Mouse (Mus musculus): ENCODE results near the gene Boc.

The Boc gene

DNA sequence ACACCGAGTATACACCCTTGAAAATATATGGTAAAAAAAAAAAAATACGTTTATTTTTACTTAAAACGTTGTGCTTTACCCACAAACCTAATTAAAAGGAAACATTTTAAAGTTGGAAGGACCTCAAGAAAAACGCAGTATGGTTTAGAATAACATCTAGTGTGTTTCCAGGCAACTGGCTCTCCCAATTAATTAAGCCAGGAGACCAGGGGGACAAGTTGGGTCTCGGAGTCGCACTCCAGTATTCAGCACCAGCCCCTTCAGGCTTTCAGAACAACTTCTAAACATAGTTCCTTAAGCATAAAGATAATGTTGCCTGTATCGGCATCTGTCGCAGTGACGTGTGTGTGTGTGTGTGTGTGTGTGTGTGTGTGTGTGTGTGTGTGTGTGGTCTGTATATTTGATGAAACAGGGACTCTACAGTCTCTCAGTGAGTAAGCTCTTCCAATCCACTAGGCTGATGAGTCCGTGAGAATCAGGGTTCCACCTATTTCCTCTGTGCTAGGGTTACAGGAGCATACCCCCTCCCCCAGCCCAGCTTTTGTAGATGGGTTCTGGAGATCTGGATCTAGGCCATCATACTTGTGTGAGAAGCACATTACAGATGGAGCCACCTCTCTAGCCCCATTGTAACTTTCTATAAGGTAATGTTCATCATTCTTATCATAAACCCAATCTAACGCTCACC, 31.3 kb downstream of the Boc start:
- DNase-seq (ENCODE audit: low read depth, low spot score): no peak

DNA sequence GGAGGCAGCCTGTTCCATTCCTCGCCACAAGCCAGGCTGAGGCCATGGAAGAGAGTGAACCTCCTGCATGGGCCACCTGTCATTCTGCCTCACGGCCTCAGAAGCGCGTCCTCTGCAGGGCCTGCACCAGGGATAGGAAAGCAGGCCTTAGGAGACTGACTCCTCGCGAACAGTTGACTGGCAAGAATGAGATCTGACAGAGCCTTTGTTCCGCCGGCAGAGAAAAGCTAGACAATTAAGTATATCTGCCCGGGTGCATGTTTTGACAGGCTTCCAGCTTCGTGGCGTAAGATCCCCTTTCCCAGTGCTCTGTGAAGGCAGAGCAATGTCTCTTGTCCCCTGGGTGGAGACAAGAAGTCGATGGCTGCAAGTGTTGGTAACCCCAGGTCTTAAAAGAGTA, 32.0 kb downstream of the Boc start:
- no peak for DNase-seq (ENCODE audit: low read depth, low spot score)

DNA sequence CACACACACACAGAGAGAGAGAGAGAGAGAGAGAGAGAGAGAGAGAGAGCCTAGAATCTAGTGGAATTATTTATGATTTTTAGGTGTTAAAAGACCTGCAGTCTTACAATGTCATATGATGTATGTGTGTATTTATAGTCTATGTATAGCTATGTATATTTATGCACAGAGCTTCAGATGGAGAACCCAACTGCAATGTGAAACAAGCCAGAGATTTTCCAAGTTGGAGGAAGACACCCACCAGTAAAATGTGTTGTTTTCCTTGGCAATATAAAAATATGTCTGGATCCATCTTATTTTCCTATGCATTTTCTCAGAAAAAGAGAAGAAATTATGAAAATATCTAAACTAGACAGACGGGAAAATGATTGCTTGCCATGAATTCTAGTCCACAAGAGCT, 32.7 kb downstream of the Boc start:
- no peak for DNase-seq (ENCODE audit: low read depth, low spot score)

DNA sequence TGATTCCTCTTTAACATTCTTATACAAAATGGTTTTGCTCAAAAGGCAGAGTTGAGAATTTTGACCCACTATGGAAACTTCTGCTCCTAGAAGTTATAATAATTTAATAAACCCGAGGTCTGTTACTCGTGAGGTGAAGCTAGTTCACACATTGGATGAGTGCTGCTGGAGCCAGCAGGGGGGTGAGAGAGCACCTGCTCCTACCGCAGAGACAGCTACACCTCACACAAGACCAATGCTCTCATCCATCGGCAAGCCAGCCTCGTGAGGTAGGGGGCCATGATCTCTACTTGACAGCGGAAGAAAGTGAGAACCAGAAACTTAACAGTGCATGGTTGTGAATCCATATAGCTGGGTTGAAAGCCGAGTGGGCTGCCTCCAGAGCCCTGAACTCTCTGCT, 35.1 kb downstream of the Boc start:
- DNase-seq (ENCODE audit: low read depth, low spot score): no peak

DNA sequence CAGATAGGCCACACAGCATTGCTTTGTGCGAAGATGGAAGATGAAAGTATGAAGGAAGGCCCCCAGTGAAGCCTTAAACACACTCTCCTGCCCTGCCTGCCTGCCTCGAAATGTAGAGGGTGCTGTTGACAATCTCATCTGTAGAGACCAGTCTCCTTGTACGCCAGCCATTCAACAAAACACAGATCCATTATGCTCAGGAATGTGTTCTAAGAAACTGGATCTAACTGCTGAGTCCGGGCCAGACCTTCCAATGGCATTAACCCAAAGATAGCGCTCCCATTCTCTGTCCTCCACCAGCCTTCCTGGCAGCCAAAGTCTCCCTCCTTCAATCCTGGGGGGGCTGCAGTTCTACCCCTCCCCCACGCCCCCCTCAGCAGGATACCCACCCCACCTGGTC, 42.2 kb downstream of the Boc start:
- no peak for DNase-seq (ENCODE audit: low read depth, low spot score)

DNA sequence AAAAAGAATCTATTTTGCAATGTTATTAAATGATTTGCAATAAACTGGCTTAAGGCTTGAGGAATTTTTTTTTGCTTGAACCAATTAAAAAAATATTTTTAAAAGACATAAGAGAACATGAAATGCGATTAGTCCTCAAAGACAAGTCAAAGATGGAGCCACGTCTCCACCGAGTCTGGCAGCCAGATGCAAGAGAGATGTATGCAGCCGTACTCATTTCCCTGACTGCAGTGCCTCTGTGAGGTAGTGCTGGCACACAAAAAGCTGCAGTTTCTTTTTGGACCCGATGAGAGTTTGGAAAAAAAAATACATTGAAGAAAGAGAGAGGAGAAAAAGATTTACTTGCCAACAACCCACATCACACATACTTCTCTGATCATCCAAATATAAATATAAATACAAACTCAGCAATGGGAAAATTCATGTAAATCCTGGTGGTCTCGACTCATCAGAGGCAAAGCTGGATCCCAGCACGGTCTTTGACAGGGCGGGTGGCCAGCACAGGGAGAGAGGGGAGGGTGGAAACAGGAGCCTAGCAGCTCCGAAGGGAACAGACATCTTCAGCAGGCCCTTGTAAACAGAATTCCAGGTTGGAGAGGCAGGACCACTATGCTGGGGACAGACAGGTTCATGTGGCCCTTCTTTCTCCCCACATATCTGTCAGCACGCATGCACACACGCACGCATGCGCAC, 48.0 kb downstream of the Boc start:
- DNase-seq (ENCODE audit: low read depth, low spot score): no peak

DNA sequence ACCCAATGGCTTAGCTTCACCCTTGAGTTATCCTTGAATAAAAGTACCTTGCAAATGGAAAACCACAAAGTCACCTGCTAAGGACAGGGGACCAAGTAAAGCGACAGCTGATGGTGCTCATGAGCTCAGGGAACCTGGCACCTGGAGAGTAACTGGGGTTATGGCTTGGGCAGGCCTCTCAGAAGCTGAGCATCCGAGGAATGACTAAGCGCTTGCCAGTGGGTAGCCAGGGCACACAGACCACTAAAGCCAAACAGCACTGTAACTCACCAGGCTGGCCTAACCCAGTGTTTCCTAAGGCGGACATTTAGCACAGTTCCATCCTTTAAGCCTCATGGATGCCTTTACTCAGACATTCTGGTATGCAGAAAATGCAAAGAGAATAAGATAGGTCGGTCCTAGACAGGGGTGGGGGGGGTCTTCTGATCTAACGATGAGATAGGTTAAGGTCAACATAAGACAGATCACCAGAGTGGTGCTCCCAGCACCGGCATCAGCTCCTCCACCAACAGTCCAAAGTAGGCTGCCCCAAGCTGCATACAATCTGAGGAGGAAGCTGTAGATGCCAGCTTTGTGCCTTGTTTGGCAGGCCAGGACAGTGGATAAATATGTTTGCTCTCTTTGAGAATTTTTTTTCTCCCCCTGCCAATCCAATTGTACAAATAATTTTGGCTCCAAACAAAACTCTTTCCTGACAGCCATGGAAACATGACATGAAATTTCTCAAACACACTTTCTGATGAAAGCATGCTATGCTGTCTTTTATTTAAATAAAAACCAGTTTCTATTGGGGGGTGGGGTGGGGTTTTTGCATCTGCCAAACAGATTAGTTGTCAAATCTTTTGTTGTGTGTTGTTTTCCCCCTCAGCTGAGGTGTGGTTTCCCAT, 49.0 kb downstream of the Boc start:
- DNase-seq (ENCODE audit: low read depth, low spot score): no peak

DNA sequence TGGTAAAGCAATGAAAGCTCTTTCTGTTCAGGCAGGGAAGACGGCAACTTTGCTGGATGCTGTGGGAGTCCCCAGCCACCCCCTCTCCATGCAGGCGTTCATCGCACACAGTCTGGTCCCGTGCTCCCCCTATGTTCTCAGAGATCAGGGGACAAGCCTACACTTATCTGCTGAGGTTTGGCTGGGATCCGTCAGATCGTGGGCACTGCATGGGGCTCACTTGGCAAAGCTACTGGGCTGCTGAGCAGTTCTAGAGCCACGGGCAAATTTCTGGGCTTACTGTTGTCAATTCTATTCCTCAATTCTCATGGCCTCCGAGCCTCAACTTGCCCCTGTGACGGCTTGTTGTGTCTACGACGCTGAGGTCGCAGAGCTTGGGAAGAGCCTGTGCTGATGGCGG, 49.9 kb downstream of the Boc start:
- no peak for DNase-seq (ENCODE audit: low read depth, low spot score)

DNA sequence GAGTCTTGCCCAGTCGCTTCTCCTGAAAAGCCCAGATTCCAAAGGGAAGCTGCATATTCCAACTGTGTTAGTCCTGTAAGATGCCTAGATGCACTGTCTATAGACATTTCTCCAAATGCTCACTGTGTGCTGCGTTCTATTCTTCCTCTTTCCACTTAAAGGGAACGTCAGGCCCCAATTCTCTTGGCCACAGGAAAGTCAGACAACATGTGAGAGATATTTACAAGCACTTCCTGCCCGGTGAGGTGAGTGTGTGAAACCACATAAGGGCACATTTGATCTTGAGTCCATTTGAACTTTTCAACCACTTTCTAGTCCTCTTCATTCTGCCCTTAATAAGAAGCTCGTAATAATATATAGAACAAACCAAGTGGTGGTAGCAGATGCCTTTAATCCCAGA, 50.7 kb downstream of the Boc start:
- no peak for DNase-seq (ENCODE audit: low read depth, low spot score)

DNA sequence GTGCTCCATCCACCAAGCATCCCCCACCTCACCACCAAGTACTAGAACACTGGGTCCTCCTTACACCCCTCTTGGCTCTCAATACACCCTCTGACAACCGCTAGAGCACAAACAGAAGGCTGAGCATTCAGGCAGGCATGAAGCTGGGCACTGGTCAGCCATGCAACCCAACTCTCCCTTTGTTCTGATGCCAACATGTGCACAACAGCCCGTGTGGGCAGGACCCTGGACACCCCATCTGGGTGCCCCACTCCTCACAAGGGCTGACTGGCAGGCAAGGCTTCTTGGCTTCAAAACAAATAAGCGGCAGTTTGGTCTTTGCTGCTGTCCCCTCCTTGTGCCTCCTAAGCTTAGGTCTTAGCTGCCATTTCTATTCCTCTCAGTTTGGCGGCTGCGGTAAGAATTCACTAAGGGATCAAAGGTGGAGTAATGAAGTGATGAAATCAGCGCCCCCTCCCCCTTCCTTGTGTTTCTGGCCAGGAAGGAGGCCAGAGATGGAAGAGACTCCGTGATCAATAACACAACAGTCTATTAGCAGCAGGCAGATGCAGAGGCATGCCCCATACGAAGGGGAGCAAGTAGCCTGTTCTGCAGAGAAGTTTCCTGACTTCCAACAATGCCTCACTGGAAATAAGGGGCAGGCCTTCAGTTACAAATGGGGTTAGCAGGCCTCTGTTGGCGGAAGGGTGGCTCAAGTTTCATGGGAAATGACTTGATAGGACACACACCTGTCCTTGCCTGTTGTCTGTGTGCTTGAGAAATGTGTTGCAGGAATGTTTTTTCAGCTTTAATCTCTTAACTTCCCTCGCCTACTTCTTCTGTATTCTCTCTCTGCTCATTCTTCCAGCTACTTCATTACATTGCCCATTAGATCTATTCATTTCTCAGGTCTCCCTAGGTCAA, 51.4 kb downstream of the Boc start:
- no peak for DNase-seq (ENCODE audit: low read depth, low spot score)

DNA sequence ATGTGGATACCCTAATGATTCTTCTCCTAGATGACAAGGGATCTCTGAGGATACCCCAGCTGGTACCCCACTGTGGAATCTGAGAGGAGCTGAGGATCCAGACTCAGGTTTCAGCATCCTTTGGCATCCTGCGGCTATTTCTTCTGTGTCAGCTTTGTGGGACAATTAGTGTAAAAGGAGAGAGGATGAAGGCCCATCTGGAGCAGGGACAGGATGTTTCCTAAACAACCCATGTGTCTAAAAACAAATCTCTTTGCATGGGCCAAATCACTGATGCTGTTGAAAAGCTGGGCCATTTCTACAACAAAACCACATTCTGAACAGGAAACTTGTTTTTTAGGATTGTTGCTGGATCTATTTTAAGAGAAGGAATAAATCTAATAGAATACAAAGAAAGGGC, 53.5 kb downstream of the Boc start:
- DNase-seq (ENCODE audit: low read depth, low spot score): no peak

DNA sequence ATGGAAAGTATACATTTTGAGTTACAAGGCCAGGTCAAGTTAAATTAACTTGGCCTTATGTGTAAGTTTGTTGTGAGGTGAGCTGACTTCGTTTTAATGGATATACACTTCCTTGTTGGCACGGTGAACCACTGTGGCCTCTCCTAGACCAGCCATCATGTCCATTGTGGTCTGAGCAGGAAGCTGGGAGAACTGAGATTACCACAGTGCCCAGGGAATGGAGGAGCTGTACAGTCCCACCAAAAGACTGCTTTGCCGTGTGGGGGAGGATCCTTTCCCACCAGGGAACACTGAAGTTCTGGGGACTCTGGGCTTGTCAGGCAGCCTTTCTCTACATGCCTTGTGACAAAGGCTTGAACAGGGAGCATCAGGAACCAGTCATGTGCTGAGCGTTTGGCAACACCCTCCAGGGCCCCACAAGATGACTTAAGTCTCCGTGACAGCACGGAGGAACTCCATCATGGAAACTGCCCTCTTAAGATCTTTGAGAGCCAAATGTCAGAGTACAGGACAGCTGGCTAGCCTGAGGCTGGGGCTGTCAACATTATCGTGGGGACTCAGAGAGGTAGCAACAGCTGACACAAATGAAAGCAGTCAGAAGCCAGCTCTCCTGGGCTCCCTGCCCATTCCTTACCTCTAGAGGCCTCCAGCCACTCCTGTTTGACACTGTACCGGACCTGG, 55.7 kb downstream of the Boc start:
- DNase-seq (ENCODE audit: low read depth, low spot score): no peak

DNA sequence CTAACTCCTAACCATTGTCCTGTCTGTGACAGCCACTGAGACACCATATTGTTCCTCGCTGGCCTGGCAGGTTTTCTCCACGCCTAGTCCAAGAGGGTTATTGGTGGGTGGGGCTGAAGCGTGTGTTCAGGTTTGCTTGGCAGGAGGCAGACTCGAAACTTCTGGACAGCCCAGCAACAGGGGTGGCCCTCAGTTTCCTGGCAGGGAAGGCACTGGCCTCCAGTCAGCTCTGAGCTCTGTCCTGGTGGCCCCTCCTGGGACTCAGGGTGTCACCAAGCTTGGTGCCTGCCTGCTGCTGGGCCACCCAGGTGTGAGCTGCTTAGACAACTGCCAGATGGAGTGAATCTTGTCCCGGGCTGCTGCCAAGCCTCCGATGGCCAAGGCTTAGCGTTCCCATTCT, 56.4 kb downstream of the Boc start:
- DNase-seq (ENCODE audit: low read depth, low spot score): no peak

DNA sequence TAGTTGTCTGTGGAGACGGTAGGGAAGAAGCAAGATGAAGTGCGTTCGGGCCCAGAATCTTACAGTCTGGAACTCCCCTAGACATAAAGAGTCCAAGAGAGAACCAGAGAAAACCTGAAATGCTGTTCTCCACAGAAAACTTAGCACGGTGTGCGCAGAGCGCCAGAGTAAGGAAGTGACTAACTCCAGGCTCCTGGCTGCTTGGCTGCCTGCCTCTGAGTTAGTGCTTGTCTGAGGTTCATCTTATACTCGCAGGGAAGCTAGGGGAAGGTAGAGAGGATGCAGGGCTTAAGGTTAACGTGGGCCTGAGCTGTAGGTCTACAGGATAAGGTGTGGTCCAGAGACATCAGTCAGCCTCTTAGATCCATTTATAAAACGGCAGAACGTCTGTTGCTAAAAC, 56.9 kb downstream of the Boc start:
- DNase-seq (ENCODE audit: low read depth, low spot score): no peak

DNA sequence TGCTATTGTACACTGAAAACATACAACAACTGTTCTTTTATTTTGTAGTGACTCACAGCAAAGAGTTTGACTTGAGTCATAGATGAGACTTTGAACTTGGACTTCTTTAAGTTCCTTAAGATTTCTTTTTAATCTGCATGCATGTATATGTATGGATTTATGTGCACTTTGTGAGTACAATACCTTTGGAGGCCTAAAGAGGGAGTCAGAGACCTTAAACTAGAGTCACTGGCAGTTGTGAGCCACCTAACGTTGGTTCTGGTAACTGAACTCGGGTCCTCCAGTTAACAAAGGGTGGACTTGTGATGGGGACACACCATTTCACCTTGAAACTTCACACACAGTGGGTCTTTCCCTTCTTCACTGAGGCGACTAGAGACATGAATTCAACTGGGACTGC, 60.2 kb downstream of the Boc start:
- DNase-seq (ENCODE audit: low read depth, low spot score): no peak

DNA sequence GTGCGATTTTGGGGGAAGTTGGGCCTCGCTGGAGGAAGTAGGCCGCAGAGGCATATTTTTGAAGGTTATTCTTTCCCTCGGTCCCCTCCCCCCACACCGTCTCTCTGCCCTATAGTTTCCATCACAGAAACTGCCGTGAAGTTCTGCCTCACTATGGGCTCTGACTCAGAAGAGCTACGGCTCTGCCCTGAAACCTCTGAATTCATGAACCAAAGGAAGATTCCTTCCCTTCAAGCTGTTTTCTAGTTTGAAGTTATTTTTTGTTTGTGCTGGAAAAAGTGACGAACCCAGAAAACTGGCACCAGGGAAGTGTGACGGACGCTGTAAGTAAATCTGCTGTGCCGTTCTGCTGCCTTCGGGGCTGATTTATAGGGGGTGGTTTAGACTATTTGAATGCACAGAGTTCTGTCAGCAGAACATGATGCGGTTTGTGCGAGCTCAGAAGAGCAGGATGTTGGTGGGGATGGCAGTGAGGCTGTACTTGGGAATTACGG, 61.7 kb downstream of the Boc start:
- no peak for DNase-seq (ENCODE audit: low read depth, low spot score)

DNA sequence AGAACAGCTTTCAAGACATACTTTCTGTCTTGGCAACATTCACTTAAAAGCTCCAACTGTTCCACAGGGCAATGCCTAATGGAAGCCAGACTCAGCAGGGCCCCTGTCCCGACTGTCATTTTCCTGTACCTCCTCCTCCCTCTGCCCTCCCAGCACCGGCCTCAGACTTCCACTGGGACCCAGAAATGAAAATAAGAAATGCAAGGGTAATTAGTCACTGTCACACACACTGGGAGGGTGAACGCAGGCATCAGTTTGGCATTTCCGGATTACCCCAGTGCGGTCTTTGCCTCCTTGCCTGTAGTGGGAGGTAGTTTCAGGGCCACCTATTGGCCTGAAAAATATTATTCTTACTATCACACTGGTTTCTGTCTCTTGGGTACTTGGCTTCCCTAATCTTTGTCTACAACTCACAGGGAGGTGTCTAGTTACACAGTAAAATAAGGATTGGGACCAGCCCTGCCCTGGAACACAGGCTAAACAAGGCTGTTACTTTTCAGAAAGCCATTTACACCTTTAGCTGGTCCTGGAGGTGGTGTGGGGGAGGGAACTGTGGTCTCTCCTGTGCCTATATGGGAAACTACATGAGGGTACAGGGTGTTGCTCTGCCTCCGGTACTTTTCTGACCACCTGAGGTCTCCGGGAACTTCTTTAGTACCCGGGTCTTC, 64.1 kb downstream of the Boc start:
- no peak for DNase-seq (ENCODE audit: low read depth, low spot score)

DNA sequence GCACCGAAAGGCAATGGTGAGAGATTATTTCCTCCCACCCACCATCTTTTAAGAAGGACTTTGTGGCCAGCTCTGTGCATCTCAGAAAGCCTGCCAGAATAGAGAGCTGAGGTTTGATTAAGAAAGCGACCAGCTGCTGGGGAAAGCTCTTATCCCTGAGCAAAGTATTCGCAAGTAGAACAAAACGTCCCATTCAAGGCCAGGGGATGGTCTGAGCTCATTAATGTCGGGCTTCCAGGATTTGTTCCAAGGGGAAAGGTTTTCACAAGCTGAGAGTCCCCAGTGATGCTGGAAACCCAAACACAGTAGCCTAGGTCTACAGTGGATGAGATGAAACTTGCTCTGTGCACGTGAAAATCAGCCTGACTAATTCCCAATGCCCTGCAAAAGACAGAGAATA, 64.8 kb downstream of the Boc start:
- no peak for DNase-seq (ENCODE audit: low read depth, low spot score)

DNA sequence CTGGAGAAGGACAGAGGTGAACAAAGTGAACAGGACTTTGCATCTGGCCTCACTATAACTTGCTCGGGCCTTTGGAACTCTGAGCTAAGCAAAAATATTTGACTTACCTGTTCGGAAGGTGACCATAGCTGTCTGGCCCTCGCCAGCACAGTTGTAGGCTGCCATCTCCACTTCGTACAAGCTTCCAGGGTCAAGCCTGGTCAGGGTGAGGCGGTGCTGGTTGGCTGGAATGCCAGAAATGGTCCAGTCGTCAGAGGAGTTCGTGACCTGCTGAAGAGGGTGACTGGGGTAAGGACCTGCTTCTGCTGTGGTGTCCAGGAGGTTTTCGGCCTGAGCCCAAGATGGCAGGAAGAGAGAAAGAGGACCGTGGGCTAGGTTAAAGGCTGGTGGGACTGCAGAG, 66.0 kb downstream of the Boc start:
- DNase-seq (ENCODE audit: low read depth, low spot score): no peak

DNA sequence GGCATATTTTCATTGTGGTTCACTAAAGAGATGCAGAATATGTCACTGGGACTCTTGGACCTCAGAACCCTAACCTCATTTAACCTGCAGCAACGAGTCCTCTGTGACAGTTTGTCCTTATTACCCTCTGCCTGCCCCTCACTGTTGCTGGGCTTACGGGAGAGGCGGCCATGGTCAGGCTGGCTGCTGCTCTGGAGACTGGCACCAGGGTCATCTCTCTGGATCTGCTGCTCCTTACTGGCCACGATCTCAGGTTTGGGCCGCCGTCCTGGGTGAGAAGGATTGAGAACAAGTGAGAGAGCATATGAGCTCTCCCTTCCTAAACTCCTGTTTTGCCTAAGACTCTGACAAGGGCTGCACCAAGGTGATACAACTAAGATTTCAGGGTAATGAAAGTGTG, 66.5 kb downstream of the Boc start:
- no peak for DNase-seq (ENCODE audit: low read depth, low spot score)
